Mouse (Mus musculus) common myeloid progenitor, adult 5-6 weeks (primary cell): ENCODE data around the gene Marveld3. TPM values are rescaled to one million over a fixed set of nuclear protein-coding genes. Genes with fewer than 3 reads are reported as not detected.

Experiments used
- ATAC-seq: replicated peaks from 2 replicates; pipeline ENCODE4 v1.8.0; 2016; ENCODE audit warnings: low read depth, mild to moderate bottlenecking, moderate TSS enrichment, inconsistent platforms; ENCODE audit not compliant: poor library complexity, severe bottlenecking
- total RNA-seq: library from RNA; stranded (forward); fragments of 200-1000, 187-1606 nt; gene quantifications from 2 replicates; pipeline ENCODE4 v1.2.3, GENCODE M21; 2017

Marveld3 gene
- total RNA-seq, 1 experiment from 2014 or later, result not detected

DNA sequence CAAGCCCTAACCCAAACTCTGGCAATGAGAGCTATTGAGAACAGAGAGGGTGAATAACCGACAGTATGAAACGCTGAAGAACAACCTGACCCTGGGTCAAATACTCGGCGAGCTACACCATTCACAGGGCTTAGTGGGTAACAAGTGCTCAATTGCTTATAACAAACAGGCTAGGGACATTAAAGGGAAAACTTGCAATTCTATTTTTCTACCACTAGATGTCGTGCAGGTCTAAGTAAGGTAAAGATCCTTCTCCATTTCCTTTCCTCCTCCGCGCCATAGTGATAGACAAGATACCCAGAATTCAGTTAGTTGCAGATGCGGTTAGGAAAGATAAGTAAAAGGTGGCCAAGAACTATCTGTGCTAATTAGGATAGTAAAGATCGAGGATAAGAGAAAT lies 8.3 kb upstream of the Marveld3 start:
- ATAC-seq, result peak; percentile 85

DNA sequence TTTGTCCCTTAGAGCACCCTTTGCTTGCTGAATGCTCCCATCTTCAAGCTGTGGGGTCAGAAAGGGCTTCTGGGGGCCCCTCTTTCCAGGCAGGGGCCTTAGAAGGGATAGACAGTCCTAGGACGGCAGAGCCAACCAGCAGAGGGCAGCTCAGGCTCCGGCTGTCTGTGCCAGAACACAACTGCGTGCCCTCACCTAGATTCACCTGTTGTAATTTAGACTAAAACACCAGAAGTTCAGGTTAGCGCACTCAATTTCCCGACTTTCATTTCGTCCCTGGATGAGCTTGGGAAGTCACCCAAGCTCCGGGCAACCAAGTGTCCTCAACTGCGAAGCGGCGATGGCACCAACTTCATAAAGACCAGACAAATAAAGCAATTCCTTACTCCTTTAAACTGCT lies 6.8 kb upstream of the Marveld3 start:
- ATAC-seq, result no peak

DNA sequence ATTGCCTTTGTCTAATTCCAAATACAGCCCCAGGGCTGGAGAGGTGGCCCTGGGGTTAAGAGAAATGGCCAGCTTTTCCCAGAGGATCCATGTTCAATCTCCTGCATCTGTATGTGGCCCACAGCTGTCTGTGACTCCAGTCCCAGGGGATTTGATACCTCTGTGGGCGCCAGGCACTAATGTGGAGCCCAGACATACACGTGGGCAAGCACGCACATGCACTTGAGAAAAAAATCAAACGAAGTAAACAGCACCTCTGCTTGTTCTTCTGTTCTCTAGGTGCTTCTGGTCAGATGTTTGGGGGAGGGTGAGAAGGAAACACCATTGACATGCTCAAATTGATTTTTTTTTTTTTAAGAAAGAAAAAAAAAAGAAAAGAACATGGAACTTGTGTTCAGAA lies 2.1 kb upstream of the Marveld3 start:
- no peak for ATAC-seq

DNA sequence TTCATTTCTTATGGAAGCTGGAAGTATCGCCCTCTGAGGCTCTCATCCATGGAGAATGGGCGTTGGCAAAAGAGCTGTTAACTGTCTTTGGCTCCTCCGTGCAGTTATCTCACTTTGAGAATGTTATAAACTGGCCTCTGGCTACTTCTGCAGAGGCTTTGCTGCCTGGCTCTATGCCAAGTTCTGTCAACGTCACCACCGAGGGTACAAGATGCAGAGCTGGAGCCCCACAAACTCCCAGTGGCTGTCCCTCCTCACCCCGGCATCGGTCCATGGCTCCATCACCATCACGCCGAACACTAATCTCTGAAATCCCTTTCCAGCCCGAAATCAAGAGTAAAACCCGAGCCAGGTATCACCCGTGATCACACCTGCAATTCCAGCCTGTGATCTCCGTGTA lies 1.4 kb upstream of the Marveld3 start:
- ATAC-seq, result no peak

DNA sequence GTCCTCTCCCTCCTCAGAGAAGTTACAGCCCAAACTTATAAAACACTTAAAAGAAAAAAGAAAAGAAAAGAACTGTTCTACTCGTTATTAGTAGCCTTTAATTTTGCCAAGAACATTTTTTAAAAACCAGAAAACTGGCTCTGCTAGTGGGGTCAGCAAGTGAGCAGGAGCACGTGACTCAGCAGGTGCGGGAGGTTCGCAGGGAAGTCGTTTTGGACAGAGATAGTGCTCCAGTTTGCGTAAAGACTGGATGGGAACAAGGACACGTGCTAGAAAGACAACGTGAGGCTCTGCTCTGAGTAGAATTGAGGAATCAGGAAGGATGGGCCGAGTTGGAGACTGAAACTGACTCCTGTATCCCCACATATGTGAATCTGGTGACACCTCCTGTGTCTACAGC lies 893 bp upstream of the Marveld3 start:
- no peak for ATAC-seq

DNA sequence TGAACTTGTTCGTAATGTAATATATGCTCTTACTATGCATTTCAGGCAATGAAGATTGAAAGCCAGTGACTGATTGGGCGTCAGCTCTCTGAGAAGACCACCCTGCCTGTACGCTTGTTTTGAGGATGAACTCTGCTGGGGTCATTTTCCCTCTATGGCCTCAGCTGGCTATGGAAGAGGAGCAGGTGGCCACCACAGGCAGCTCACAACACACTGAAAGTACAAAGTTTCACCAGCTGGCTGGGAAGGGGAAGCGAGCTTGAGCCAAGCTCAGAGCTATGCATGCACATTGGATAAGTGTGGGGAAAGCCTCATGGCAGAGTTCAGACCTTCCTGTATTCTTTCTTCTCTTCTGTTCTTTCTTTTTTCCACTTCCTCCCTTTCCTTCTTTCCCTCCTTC lies 2.9 kb downstream of the Marveld3 start:
- ATAC-seq, result no peak

DNA sequence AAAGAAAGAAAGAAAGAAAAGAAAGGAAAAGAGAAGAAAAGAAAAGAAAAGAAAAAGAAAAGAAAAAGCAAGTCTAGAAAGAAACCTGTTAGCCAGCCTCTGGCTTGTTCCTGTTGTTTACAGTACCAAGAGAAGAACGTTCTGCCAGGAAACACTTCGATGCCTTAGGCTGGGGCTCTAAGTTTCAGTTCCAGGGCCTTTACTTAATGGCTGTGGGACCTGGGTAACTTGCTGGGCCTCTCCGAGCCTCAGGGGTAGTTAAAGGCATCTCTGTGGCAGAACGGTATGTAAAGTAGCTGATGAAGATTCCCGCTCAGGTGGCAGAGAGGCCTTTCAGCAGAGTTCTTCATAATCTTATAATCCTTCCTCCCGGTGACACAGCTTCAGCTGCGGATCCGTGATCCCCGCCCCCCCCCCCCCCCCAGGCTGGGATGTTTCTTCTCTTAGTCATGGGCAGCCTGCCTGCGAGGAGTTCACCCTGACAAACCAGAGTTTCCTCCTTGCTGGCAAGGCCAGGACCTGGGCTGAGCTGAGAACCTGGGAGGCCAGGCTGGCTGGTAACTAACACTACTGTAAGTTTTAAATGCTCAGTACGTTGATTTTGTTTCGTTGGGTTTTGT lies 3.9 kb downstream of the Marveld3 start:
- no peak for ATAC-seq

DNA sequence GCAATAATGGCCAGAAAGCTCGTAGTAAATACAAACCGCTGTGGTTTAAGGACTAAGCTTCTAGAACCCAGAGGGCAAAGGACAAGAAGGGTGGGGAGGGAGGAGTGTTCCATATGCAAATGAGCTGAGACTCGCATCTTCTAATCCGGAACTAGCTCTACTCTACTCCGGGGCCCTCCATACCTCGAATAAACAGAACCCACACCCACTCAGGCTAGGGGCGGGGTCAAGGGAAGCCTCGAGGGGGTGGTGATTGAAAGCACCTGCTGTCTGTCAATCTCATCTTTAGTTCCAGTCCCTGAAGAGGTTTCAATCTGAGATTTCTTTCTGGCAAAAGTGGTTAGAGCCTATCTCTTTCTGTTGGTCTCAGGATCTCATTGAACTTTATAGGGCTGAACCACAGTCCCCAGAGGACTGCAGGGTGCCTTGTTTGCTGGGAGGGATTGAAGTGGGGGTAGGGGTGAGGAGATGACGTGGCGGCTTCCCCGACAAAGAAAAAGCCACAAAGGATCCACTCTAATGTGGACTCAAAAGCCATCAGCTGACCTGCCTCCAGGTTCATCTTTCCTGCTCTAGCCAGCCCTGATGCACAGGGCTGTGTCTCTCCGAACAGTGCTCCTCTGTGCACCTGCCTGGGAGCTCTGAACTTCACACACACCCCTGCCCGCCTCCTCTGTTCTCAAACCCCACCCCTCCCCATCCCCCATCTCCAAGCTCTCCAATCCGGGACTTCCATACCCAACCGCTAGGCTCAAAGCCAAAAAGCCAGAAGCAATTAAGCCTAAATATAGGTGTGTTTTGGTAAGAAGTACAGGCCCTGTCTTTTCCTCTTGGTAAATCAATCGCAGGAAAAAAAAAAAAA lies 4.6 kb downstream of the Marveld3 start:
- peak; percentile 50 for ATAC-seq

DNA sequence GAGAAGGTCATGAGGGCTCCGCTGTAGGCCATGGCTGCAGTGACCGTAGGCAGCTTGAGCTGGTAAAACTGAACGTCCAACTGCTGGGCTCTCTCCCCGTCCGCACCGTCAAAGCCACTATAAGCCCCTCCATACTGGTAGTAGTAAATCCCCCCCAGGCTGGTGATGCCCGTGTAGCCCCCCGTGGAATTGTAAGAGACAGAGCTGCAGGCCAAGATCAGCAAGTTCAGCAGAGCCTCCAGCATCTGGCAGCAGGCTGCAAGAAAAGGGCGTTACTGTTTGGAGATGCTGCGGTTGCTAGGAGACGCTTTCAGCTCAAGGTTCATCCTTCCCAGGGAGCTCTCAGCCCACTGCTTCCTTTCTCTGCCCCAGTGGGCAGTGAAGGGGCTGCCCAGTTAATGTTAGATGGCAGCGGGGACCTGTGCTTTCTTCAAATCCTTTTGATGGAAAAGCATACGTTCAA lies 7.5 kb downstream of the Marveld3 start:
- no peak for ATAC-seq

DNA sequence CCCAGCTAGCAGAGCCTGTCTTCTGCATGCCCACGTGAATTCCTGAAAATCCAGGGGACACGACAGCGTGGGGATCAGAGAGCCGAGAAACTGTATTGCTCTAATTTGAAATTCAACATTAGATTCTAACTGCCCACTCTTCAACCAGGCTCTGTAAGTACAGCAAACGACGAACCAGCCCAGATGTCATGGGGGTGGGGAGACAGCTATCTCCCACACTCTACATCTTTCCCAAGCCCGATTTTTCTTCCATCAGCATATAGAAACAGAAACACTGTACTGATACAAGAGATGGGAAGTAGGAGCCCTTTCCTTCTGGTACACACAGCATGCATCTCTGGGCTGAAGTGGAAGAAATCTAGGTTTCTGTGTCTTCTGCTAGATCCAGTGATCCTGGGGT lies 9.8 kb downstream of the Marveld3 start:
- no peak for ATAC-seq

DNA sequence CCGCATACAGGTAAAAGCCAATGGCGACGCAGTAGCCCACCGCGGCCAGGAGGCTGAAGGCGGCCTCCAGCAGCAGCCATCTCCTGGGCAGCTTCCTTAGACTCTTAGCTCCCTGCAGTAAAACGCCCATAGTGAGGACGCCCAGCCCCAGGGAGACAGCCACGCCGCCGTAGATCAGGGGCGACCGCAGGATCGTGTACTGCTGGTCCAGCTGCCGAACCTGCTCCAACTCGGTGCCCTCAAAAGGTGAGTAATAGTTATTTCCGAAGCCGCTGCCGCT lies 13.8 kb downstream of the Marveld3 start:
- peak; percentile 40; the same call in 1 of the 2 replicates for ATAC-seq

DNA sequence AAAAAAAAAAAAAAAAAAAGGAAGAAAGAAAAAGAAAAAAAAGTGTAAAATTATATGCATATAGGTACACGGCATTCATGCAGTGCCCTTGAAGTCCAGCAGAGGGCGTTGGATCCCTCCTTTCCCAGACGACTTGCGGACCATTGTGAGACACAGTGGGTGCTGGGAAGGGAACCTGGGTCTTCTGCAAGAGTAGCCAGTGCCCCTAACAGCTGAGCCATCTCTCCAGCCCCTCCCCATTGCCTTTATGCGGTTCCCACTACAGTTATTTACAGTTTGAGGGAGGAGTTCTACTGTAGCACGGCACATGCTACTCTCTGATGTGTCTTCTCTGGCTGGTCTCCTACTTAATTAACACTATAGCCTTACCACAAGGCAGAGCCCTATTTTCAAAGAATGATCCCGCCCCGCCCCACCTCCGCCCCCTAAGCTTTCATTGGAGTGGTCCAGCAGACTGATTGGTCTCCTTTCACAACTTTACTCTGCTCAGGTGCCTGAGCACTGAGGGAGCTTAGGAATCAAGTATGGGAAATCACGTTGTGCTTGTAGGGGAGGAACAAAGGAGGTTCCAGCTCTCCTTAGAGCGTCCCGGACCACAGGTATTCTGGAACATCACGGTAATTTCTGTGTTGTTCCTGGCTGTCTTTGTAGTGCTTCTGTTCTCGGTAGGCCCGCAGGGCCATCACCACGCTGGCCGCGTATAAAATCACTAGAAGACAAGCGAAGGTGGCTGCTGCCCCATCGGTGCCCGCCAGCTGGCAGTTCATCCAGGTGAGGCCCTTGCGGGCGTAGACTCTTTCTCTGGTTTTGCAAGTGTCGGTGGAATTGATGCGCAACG lies 14.3 kb downstream of the Marveld3 start:
- ATAC-seq, result peak; percentile 70

DNA sequence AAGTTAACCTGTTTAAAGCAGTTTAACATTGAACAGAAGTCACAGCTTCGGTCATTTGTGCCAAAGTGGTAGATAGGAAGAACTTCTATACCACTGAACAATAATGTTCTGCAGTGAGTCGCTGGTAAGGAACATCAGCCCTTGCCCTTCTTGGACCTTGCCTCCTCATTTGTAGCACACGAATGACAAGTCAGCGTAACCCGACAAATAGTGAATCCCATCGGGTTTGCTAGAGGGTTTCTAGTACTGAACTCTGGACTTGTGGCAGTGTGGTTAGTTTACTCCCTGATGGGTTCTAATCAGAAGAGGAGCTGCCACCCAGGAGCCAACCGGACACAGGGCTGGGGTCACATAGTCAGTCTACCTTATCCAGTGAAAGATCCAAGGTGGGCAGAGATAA lies 15.7 kb downstream of the Marveld3 start:
- ATAC-seq, result no peak

DNA sequence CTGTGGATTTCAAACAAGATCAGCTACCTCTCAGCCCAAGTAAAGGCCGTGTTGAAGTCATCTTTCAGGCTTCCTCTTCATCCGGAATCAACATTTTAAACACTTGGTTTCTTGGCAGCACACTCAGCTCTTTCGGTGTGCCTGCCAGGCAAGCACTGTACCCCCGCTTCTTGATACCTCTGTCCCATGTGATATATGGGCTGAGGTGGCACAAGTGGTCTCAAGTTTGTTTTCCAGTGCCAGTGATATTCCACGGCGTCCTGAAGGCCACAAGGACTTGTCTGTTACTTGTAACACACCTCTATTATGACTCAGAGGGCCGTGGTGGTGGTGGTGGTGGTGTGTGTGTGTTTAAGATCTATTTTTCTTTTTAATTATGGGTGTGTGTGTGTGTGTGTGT lies 16.3 kb downstream of the Marveld3 start:
- no peak for ATAC-seq

DNA sequence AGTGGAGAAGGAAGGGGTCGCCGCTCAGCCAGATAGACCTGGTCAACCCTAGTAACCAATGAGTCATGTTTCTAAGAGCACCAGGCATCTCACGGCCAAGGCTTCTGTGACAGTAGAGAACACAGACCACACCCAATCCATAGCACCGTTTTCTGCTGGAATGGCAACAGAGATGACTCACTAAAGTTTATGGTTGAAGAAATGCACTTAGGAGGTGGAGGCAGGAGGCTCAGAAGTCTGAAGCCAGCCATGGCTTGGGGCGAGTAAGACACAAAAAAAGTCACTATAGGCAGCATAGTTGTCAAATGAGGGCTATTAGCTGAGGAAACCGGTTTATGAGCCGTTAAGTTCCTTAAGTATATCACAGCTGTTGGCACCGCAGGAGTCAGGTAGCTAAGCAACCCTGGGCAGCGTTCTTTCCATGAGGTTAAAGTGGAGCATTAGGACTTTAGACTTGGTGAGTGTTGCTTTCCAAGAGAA lies 16.8 kb downstream of the Marveld3 start:
- ATAC-seq, result no peak

DNA sequence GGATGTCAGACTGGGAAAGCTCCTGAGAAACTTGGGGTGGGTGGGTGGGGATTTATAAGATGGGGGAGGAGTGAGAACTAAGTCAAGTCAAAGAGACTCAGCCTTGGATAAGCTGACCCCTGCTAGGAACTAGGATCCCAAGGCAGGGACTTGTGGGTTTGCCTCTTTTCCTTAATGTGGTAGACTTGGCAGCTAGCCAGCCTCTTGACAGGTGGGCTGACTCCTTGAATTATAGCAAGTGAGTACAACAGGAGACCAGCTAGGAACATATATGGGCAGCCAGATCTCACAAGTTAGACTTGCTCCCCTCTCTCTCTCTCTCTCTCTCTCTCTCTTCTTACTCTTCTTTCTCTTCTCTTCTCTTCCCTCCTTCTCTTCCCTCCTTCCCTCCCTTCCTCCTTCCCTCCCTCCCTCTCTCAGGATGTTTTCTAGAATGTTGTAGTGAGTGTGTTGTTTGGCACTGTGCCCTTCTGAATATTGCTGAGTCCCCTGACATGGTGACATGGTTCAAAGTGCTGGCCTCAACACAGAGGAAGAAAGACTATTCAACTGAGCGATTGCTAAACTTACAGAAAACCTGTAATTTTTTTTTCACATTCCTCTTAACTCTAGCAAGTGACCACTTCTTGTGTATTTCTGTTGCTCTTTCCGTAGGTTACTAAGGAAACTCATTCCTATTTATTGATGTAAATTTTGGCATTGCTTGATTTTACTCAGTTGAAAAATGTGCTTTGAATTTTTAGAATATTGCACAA lies 20.2 kb downstream of the Marveld3 start:
- ATAC-seq, result no peak

DNA sequence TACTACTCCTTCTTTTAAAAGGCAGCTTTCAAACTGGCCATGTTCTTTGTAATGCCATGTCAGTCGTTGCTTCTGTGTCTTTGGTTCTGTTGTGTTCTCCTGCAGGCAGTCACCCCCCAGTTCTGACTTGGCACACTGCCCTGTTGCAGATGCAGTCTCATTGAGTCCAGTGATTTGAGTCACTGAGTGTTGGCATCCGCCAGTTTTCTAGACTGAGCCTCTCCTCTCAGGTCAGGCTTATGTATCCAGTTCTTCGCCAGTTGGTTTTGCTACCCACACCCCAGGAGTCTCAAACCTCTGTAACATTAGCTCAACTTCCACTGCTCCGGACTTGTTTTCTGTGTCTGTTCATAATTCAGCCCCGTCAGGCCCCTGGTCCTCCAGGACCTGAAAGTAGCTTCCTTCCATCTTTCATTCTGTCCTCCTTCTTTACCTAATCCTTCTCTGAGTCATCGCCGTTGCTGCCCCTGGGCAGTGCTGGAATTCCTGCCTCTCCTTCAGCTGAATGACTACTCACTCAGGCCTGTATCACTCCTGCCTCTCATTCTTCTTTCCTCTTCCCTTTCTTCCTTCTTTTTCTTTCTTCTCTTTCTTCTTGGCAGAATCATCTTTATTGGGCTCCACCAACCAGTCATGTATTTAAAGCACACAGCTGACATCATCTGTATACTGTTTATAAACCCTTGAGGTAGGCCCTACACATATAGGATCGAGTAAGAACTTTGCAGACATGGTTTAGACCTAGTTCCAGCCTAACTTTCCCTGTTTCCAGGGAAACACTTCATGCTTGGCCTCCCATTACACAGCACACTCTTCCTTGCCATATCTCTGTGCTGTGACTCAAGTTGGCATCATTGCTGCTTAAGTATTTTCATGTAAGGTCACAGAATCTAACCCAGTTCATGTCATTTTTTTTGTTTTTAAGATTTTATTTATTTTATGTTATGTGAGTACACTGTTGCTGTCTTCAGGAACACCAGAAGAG lies 41.3 kb downstream of the Marveld3 start:
- ATAC-seq, result no peak

DNA sequence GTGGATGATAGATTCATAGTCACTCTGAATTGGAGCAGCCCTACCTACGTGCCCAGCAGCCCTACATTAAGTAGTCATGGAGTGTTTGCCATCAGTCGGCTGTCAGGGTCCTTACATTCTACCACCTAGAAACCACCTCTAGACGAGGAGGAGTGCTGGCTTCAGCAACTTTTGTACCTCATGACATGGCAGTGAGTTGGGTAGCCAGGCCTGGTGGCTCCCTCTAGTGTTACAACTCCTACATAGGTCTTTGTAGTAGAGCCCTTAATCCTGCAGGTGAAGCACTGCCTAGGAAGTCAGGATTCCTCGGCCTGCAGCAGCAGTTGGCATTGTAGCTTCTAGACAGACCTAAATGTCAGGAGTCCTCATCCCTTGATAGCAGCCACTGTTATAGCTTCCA lies 44.7 kb downstream of the Marveld3 start:
- peak; percentile 99 for ATAC-seq

DNA sequence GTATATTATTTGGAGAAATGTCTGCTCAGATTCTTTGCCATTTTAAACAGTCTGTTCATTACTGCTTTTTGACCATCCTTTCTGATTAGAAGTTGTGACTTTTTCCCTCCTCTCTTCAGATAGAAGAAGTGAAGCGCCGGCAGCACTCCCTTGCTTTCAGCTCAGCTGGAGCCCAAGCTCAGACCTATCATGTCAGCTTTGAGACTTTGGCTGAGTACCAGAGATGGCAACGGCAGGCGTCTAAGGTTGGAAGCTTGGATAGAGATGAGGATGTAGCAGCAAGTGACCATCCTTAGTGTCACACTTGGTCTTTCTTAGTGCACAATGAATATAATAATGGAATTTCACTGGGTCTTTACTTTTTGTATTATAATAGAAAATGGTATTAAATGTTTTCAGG lies 54.6 kb downstream of the Marveld3 start:
- ATAC-seq, result no peak
